Mouse (Mus musculus): ENCODE measurements around the gene P4htm. TPM values are rescaled to one million over a fixed set of nuclear protein-coding genes. Genes with fewer than 3 reads are reported as not detected.

The P4htm gene
- polyA plus RNA-seq, 1 experiment from 2014 or later = 5.5 TPM

DNA sequence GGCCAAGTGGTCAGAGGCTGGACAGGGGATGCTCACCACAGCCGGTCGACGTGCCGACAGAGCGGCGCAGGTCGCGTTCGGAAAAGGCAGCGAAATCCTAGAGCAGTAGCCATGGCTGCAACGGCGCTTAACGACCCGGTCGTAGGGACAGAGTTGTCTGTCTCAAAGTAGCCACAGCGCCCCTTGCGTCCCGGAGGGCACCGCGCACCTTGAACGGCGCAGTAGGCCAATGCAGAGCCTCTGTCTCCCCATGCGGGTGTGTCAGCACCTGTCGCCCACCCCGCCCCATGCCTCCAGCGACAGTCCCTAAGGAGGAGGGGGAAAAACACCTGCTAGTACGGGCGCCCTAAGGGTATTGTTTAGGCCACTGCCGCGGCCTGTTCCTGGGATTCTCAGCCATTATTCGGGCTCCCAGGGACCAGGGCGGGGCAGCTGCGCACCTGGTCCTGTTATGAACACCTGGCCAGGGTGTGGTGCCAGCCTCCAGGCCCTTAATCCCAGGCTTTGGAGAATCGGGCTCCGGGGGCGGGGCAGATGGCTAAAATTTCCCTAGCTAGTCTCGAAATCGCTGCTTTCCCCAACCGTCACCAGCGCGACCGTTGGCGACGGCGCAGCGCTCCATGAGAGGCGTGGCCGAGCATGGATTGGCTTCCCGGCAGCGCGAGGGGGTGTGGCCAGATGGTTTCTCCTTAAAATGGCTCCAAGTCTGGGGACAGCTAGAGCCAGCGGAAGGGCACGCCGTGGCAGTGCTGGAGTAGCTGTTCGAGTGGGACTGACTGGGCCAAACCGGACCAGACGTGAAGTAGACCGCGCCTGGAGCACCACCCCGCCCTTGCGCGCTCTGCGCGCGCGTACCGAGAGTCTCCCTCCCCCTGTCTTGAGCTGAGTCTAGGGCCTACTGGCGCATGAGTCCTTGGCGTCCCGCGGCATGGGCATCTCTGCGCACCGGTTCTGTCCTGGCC lies 30.4 kb downstream of the P4htm start, which contains the start of gene Ndufaf3:
Gene Ndufaf3, minus strand, starts transcription at position 620 of the 962 bp plus-strand sequence.
- H3K27ac ChIP-seq = peak within 1 kb of the TSS; percentile 98
- H3K9ac ChIP-seq = peak within 1 kb of the TSS; percentile 64
- peak; percentile 82 for ATAC-seq (ENCODE audit: insufficient read depth, low FRiP score, low read depth)
- H3K4me3 ChIP-seq (replicated peaks) = peak within 1 kb of the TSS; percentile 61
- WGBS = 0% methylated on average over 73 of the region's 73 CpGs
- peaks cover 31% of the 10 kb centered on the region for H3K36me3 ChIP-seq
- H3K27me3 ChIP-seq (replicated peaks) = no peaks in the 10 kb centered on the region
- H3K4me1 ChIP-seq = peaks cover 31% of the 10 kb centered on the region
- H3K4me2 ChIP-seq = peak within 1 kb of the TSS; percentile 98
- H3K9me3 ChIP-seq = no peaks in the 10 kb centered on the region

DNA sequence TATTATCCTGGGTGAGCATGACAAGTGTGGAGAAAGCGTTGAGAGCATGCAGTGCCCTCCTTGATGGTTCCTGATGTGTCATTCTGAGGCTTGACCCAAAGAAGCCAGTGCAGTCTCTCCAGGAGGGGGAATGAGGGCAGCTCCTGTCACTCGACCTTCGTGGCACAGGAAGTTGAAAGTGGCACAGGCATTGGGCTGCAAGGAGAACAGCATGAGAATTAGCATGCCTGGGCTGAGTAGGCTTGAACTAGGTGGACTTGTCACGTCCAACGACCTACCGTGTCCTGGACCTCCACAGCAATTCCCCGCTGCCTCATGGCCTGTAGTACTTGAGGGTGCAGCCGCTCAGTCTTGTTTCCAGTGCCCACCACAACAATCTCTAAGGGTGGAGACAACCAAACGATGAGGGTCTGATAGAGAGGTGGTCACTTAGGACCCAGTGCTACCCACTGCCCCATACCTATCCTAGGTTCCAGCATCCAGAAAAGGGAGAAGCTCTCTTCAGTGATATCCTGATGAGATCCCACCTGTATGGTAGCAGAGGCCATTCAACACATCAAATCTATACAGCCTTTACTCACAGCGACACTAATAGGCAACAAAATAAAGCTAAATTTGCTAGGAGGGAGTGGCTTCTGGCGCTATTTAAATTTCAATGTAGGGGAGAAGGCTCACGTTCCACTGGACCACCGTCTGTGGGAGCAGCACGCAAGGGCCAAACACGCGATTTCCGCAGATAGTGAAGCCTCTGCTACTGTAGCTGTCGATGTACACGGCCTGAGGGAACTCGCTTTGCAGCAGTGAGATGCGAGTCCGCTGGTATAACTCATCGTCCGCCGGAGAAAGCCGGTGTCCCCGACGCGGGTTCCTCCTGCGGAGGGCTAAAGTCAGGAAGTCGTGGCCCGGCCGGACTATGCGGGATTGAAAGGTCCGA lies 31.3 kb downstream of the P4htm start:
- Histone ChIP-seq H3K27me3 (replicated peaks) (no peaks in the 10 kb centered on the region), H3K9ac (peak overlapping the region; percentile 64), H3K4me2 (peak overlapping the region; percentile 98), H3K36me3 (peaks cover 22% of the 10 kb centered on the region; the same call in 1 of the 2 replicates), H3K9me3 (no peaks in the 10 kb centered on the region), H3K27ac (peak overlapping the region; percentile 98), H3K4me1 (peaks cover 39% of the 10 kb centered on the region), H3K4me3 (replicated peaks) (peak overlapping the region; percentile 61)
- 11% methylated on average over 35 of the region's 35 CpGs for WGBS
- ATAC-seq (ENCODE audit: insufficient read depth, low FRiP score, low read depth) = 0 out of 2 replicates have a peak, but pooled peaks have one; percentile 0

DNA sequence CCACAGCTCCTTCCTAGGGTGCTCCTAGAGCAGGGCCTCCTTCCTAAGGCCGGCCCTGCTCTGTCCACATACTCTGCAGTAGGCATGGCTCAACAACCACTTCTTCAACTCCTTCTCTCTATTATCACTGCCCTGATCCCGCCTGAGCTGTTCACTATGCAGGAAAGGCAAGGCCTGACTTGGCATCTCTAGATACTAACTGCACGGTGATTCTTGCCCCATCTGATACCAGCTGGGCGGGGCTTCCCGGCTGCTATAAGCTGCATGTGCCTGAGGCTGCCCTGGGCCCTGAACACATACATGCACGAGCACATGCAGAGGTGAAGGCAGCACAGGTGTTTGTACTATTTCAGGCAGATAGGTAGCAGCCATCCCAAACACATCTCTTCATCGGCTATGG lies 33.3 kb downstream of the P4htm start:
- 74% methylated on average over 7 of the region's 7 CpGs for WGBS
- no peaks in the 10 kb centered on the region for H3K9me3 ChIP-seq
- H3K4me2 ChIP-seq = no peak overlapping the region
- peaks cover 24% of the 10 kb centered on the region; the same call in 1 of the 2 replicates for H3K36me3 ChIP-seq
- no peaks in the 10 kb centered on the region for H3K27me3 ChIP-seq (replicated peaks)
- no peak overlapping the region for H3K9ac ChIP-seq
- ATAC-seq (ENCODE audit: insufficient read depth, low FRiP score, low read depth) = no peak
- H3K4me1 ChIP-seq = peaks cover 26% of the 10 kb centered on the region
- H3K4me3 ChIP-seq (replicated peaks) = no peak overlapping the region
- H3K27ac ChIP-seq = no peak overlapping the region

DNA sequence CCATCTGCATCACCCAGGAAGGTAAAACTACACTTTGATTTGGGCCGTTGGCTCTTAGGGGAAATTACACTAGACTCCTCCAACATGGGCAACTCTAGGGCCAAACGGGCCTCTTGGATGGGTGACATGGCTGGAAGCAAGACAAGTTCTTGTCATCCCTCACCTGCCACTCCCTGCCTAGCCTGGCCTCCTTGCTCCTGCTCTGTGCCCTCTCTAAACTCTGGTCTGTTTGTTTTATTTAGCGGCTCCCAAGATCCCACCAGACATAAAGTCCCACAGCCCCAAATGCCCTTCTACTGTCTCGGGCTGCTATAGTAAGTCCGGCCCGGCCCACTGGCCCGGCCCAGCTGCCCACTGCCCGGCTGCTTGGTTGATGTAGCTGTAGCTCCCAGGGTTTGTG lies 33.8 kb downstream of the P4htm start:
- no peak overlapping the region for H3K9ac ChIP-seq
- H3K4me3 ChIP-seq (replicated peaks) = no peak overlapping the region
- peaks cover 25% of the 10 kb centered on the region for H3K4me1 ChIP-seq
- ATAC-seq (ENCODE audit: insufficient read depth, low FRiP score, low read depth) = no peak
- H3K27me3 ChIP-seq (replicated peaks) = no peaks in the 10 kb centered on the region
- WGBS = 88% methylated on average over 8 of the region's 8 CpGs
- H3K27ac ChIP-seq = no peak overlapping the region
- H3K9me3 ChIP-seq = no peaks in the 10 kb centered on the region
- peaks cover 25% of the 10 kb centered on the region; the same call in 1 of the 2 replicates for H3K36me3 ChIP-seq
- H3K4me2 ChIP-seq = no peak overlapping the region

DNA sequence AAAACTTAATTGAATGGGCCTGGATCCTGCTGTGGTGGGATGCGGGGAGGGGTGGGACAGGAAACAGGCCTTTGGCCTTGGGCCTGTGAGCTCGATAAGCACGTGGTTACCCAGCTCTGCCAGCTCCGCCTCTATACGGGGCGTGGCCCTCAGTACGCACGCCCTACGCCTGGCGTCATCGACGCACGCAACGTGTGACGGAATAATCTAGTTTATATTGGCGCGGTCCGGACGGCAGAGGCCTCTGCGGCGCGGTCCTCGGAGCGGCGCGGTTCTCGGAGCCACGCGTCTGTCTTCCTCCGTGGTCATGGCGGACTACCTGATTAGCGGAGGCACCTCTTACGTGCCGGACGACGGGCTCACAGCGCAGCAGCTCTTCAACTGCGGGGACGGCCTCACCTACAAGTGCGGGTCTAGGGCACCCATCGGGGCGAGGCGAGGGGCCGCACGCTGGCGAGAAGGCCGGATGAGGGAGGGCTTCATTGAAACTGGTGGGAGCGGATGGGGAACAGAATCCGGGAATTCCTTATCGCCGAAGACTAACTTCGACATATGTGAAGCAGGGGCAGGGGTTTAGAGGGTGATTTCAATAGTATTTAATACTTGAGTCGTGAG lies 37.1 kb downstream of the P4htm start, which contains the start of gene Impdh2:
Gene Impdh2, plus strand, starts transcription at position 60 of the 615 bp plus-strand sequence.
- Histone ChIP-seq H3K4me3 (replicated peaks) (peak within 1 kb of the TSS; percentile 61), H3K4me1 (peaks cover 9% of the 10 kb centered on the region), H3K4me2 (peak within 1 kb of the TSS; percentile 66), H3K27ac (peak within 1 kb of the TSS; percentile 77), H3K36me3 (peaks cover 51% of the 10 kb centered on the region), H3K9me3 (no peaks in the 10 kb centered on the region), H3K9ac (peak within 1 kb of the TSS; percentile 68), H3K27me3 (replicated peaks) (no peaks in the 10 kb centered on the region)
- ATAC-seq (ENCODE audit: insufficient read depth, low FRiP score, low read depth) = peak; percentile 98
- WGBS = under 1% methylated on average over 53 of the region's 53 CpGs

GRCm38 (mm10) chr9:108559169-108559568 lies 38.3 kb downstream of the P4htm start:
- WGBS = 92% methylated on average over 4 of the region's 4 CpGs
- H3K4me3 ChIP-seq (replicated peaks) = no peak overlapping the region
- H3K36me3 ChIP-seq = peaks cover 46% of the 10 kb centered on the region
- H3K27ac ChIP-seq = no peak overlapping the region
- no peak for ATAC-seq (ENCODE audit: insufficient read depth, low FRiP score, low read depth)
- no peak overlapping the region for H3K9ac ChIP-seq
- H3K4me2 ChIP-seq = no peak overlapping the region
- H3K9me3 ChIP-seq = no peaks in the 10 kb centered on the region
- H3K27me3 ChIP-seq (replicated peaks) = no peaks in the 10 kb centered on the region
- peaks cover 9% of the 10 kb centered on the region for H3K4me1 ChIP-seq

DNA sequence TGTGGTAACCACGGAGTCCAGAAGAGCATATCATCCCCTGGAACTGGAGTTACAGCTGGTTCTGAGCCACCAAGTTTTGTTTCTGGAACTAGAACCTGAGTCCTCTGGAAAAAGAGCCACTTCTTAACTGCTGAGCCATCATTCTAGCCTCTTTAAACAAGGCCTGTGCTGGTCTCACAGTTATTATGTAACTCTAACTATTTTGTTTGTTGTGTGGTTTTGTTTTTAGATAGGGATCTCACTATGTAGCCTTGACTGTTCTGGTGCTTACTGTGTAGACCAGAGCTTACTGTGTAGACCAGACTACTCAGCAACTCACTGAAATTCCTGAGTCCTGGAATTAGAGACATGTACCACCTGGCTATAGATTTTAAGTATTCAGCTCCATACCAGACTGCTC lies 50.6 kb downstream of the P4htm start:
- Histone ChIP-seq H3K27me3 (replicated peaks) (no peaks in the 10 kb centered on the region), H3K9ac (no peak overlapping the region), H3K27ac (no peak overlapping the region), H3K4me2 (no peak overlapping the region), H3K4me1 (no peaks in the 10 kb centered on the region), H3K9me3 (no peaks in the 10 kb centered on the region), H3K4me3 (replicated peaks) (no peak overlapping the region), H3K36me3 (peaks cover 56% of the 10 kb centered on the region)
- ATAC-seq (ENCODE audit: insufficient read depth, low FRiP score, low read depth) = no peak
- WGBS = 79% methylated on average over 1 of the region's 1 CpGs

DNA sequence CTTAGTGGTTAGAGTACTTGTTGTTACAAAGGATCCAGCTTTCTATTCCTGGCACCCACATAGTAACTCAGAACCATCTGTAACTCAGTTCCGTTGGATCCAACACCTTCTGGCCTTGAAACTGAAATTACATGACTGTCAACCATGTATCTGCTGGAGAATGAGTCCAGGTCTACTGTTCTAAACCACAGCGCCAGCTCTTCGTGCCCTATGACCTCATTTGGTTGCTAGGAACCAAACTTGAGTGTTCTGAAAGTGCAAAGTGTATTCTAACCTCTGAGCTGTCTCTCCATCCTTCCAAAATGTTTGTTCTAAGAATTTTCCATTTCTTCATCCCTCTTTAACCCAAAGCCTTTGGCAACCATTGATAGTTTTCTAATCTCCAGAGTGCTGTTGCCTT lies 51.5 kb downstream of the P4htm start:
- peaks cover 59% of the 10 kb centered on the region for H3K36me3 ChIP-seq
- H3K9ac ChIP-seq = no peak overlapping the region
- H3K27ac ChIP-seq = no peak overlapping the region
- H3K4me1 ChIP-seq = no peaks in the 10 kb centered on the region
- no peaks in the 10 kb centered on the region for H3K27me3 ChIP-seq (replicated peaks)
- H3K4me2 ChIP-seq = no peak overlapping the region
- H3K4me3 ChIP-seq (replicated peaks) = no peak overlapping the region
- no peaks in the 10 kb centered on the region for H3K9me3 ChIP-seq
- no peak for ATAC-seq (ENCODE audit: insufficient read depth, low FRiP score, low read depth)
- 93% methylated on average over 3 of the region's 3 CpGs for WGBS

DNA sequence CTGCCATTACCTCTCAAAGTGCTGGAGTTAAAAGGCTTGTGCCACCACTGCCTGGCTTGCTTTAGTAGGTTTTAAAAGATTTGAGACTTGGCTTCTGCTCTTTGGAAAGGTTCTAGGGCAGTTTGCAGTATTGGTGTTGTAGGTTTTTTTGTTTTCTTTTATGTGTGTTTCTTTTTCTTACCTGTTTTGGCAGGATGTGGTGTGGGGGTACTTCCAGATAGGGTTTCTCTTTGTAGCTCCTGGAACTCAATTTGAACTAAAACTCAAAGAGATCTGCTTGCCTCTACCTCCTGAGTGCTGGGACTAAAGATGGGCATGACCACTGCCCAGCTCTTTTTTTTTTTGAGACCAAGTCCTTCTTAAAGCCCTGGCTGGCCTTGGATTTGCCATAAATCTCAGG lies 56.6 kb downstream of the P4htm start:
- no peak for ATAC-seq (ENCODE audit: insufficient read depth, low FRiP score, low read depth)
- Histone ChIP-seq H3K4me2 (no peak overlapping the region), H3K4me3 (replicated peaks) (no peak overlapping the region), H3K9me3 (no peaks in the 10 kb centered on the region), H3K36me3 (peaks cover 45% of the 10 kb centered on the region), H3K4me1 (no peaks in the 10 kb centered on the region), H3K9ac (no peak overlapping the region), H3K27ac (no peak overlapping the region), H3K27me3 (replicated peaks) (no peaks in the 10 kb centered on the region)

DNA sequence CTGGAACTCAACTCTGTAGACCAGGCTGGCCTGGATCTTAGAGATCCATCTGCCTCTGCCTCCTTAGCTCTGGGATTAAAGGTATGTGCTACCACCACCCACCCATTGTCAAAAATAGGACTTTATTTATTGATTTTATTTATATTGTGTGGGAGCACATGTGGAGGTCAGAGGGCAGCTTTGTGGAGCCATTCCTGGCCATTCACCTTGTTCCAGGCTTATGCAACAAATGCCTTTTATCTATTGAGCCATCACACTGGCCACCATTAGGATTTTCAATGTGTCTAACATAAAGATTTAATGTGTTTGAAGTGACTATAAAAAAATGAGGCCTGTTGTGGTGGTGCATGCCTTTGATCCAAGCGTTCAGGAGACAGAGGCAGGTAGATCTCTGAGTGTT lies 66.0 kb downstream of the P4htm start:
- Histone ChIP-seq H3K4me3 (replicated peaks) (no peak overlapping the region), H3K27ac (no peak overlapping the region), H3K4me2 (no peak overlapping the region), H3K27me3 (replicated peaks) (no peaks in the 10 kb centered on the region), H3K4me1 (no peaks in the 10 kb centered on the region), H3K36me3 (peaks cover 52% of the 10 kb centered on the region), H3K9ac (no peak overlapping the region), H3K9me3 (no peaks in the 10 kb centered on the region)
- WGBS = 84% methylated on average over 1 of the region's 1 CpGs
- no peak for ATAC-seq (ENCODE audit: insufficient read depth, low FRiP score, low read depth)

DNA sequence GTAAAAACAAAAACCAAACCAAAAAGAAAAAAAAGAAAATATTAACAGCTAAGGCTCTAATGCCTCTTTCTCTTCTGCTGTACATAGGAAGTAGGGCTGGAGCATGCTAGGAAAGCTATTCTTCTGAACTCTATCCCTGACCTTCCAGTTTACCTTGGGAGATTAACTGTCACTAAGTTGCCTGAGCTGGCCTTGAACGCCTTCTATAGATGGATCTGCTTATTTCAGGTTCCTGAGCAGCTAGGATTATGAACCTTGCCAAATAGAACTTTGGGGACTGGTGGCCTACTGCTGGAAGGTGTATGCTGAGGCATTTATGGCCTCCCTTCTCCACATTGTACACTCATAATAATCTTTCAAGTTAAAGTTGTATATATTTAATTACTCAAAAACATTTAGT lies 66.5 kb downstream of the P4htm start:
- Histone ChIP-seq H3K9ac (no peak overlapping the region), H3K4me3 (replicated peaks) (no peak overlapping the region), H3K27ac (no peak overlapping the region), H3K4me2 (no peak overlapping the region), H3K27me3 (replicated peaks) (no peaks in the 10 kb centered on the region), H3K4me1 (no peaks in the 10 kb centered on the region), H3K9me3 (no peaks in the 10 kb centered on the region), H3K36me3 (peaks cover 49% of the 10 kb centered on the region)
- 86% methylated on average over 1 of the region's 1 CpGs for WGBS
- ATAC-seq (ENCODE audit: insufficient read depth, low FRiP score, low read depth) = no peak

All from stomach, embryonic 15.5 days (tissue).